Mouse (Mus musculus): Measurements from ENCODE around the gene Mafk. TPM values are rescaled to one million over a fixed set of nuclear protein-coding genes. Genes with fewer than 3 reads are reported as not detected.

Mafk gene
- polyA plus RNA-seq, 1 experiment from 2014 or later = 8.1 TPM

GRCm38 (mm10) chr5:139799041-139799440, 7.7 kb downstream of the Mafk start:
- DNase-seq (ENCODE audit: low spot score) = no peak
- Histone ChIP-seq H3K27me3 (ENCODE audit: low read depth, poor library complexity, severe bottlenecking) (no peaks in the 10 kb centered on the region), H3K4me3 (no peak overlapping the region), H3K27ac (no peak overlapping the region), H3K9me3 (replicated peaks) (no peaks in the 10 kb centered on the region), H3K4me1 (peaks cover 56% of the 10 kb centered on the region), H3K36me3 (peaks cover 24% of the 10 kb centered on the region)
- 89% methylated on average over 9 of the region's 9 CpGs for WGBS

GRCm38 (mm10) chr5:139799801-139800590, 8.7 kb downstream of the Mafk start:
- no peak for DNase-seq (ENCODE audit: low spot score)
- WGBS = 93% methylated on average over 33 of the region's 33 CpGs

GRCm38 (mm10) chr5:139801231-139801630, 9.9 kb downstream of the Mafk start:
- Histone ChIP-seq H3K27me3 (ENCODE audit: low read depth, poor library complexity, severe bottlenecking) (no peaks in the 10 kb centered on the region), H3K9me3 (replicated peaks) (no peaks in the 10 kb centered on the region), H3K27ac (no peak overlapping the region), H3K36me3 (peaks cover 24% of the 10 kb centered on the region), H3K4me1 (peaks cover 48% of the 10 kb centered on the region), H3K4me3 (no peak overlapping the region)
- 92% methylated on average over 8 of the region's 8 CpGs for WGBS
- DNase-seq (ENCODE audit: low spot score) = no peak

More at GRCm38 (mm10) chr5:139799801-139800590, 8.7 kb downstream of the Mafk start:
- Histone ChIP-seq H3K27ac (no peak overlapping the region), H3K9me3 (replicated peaks) (no peaks in the 10 kb centered on the region), H3K36me3 (peaks cover 24% of the 10 kb centered on the region), H3K27me3 (ENCODE audit: low read depth, poor library complexity, severe bottlenecking) (no peaks in the 10 kb centered on the region), H3K4me3 (no peak overlapping the region), H3K4me1 (peaks cover 57% of the 10 kb centered on the region)

GRCm38 (mm10) chr5:139801880-139802279, 10.6 kb downstream of the Mafk start:
- 92% methylated on average over 10 of the region's 10 CpGs for WGBS
- Histone ChIP-seq H3K4me1 (peaks cover 42% of the 10 kb centered on the region), H3K36me3 (peaks cover 24% of the 10 kb centered on the region), H3K27ac (no peak overlapping the region), H3K4me3 (no peak overlapping the region), H3K27me3 (ENCODE audit: low read depth, poor library complexity, severe bottlenecking) (no peaks in the 10 kb centered on the region), H3K9me3 (replicated peaks) (no peaks in the 10 kb centered on the region)
- no peak for DNase-seq (ENCODE audit: low spot score)

GRCm38 (mm10) chr5:139803165-139803564, 11.9 kb downstream of the Mafk start:
- Histone ChIP-seq H3K4me3 (no peak overlapping the region), H3K9me3 (replicated peaks) (no peaks in the 10 kb centered on the region), H3K27ac (peak overlapping the region; percentile 59; the same call in 1 of the 2 replicates), H3K36me3 (peaks cover 24% of the 10 kb centered on the region), H3K27me3 (ENCODE audit: low read depth, poor library complexity, severe bottlenecking) (no peaks in the 10 kb centered on the region), H3K4me1 (peaks cover 29% of the 10 kb centered on the region)
- DNase-seq (ENCODE audit: low spot score) = no peak
- WGBS = 76% methylated on average over 8 of the region's 8 CpGs

- WGBS = 12% methylated on average over 12 of the region's 12 CpGs
- DNase-seq (ENCODE audit: low spot score) = peak; percentile 72
- peak overlapping the region; percentile 18 for H3K4me3 ChIP-seq
- H3K27me3 ChIP-seq (ENCODE audit: low read depth, poor library complexity, severe bottlenecking) = no peaks in the 10 kb centered on the region
- H3K4me1 ChIP-seq = peaks cover 24% of the 10 kb centered on the region
- H3K36me3 ChIP-seq = peaks cover 24% of the 10 kb centered on the region
- no peaks in the 10 kb centered on the region for H3K9me3 ChIP-seq (replicated peaks)
- peak overlapping the region; percentile 59 for H3K27ac ChIP-seq
Observed at GRCm38 (mm10) chr5:139803601-139804102, 12.3 kb downstream of the Mafk start.

- Histone ChIP-seq H3K9me3 (replicated peaks) (no peaks in the 10 kb centered on the region), H3K36me3 (peaks cover 24% of the 10 kb centered on the region), H3K27ac (peak overlapping the region; percentile 59), H3K27me3 (ENCODE audit: low read depth, poor library complexity, severe bottlenecking) (no peaks in the 10 kb centered on the region), H3K4me3 (peak overlapping the region; percentile 18), H3K4me1 (peaks cover 24% of the 10 kb centered on the region)
- WGBS = 14% methylated on average over 6 of the region's 6 CpGs
- DNase-seq (ENCODE audit: low spot score) = no peak
Observed at GRCm38 (mm10) chr5:139804107-139804551, 12.8 kb downstream of the Mafk start.

GRCm38 (mm10) chr5:139804573-139805111, 13.3 kb downstream of the Mafk start:
- WGBS = 90% methylated on average over 11 of the region's 11 CpGs
- no peaks in the 10 kb centered on the region for H3K9me3 ChIP-seq (replicated peaks)
- peaks cover 24% of the 10 kb centered on the region for H3K4me1 ChIP-seq
- H3K27ac ChIP-seq = peak overlapping the region; percentile 59
- no peak overlapping the region for H3K4me3 ChIP-seq
- no peak for DNase-seq (ENCODE audit: low spot score)
- H3K36me3 ChIP-seq = peaks cover 18% of the 10 kb centered on the region
- H3K27me3 ChIP-seq (ENCODE audit: low read depth, poor library complexity, severe bottlenecking) = no peaks in the 10 kb centered on the region

- no peak overlapping the region for H3K4me3 ChIP-seq
- no peaks in the 10 kb centered on the region for H3K9me3 ChIP-seq (replicated peaks)
- H3K27me3 ChIP-seq (ENCODE audit: low read depth, poor library complexity, severe bottlenecking) = no peaks in the 10 kb centered on the region
- H3K27ac ChIP-seq = peak overlapping the region; percentile 59; the same call in 1 of the 2 replicates
- whole genome bisulfite sequencing = 88% methylated on average over 8 of the region's 8 CpGs
- H3K4me1 ChIP-seq = peaks cover 24% of the 10 kb centered on the region
- H3K36me3 ChIP-seq = peaks cover 6% of the 10 kb centered on the region; the same call in 1 of the 2 replicates
- no peak for DNase-seq (ENCODE audit: low spot score)
Observed at GRCm38 (mm10) chr5:139805924-139806323, 14.6 kb downstream of the Mafk start.

GRCm38 (mm10) chr5:139809397-139809796, 18.1 kb downstream of the Mafk start:
- H3K4me1 ChIP-seq = peaks cover 12% of the 10 kb centered on the region
- no peak overlapping the region for H3K4me3 ChIP-seq
- no peaks in the 10 kb centered on the region for H3K9me3 ChIP-seq (replicated peaks)
- H3K27me3 ChIP-seq (ENCODE audit: low read depth, poor library complexity, severe bottlenecking) = peaks cover 31% of the 10 kb centered on the region
- H3K27ac ChIP-seq = no peak overlapping the region
- no peaks in the 10 kb centered on the region for H3K36me3 ChIP-seq
- 67% methylated on average over 4 of the region's 4 CpGs for WGBS
- no peak for DNase-seq (ENCODE audit: low spot score)

GRCm38 (mm10) chr5:139811677-139812397, 20.5 kb downstream of the Mafk start:
- WGBS = 80% methylated on average over 15 of the region's 15 CpGs
- no peak for DNase-seq (ENCODE audit: low spot score)
- Histone ChIP-seq H3K27ac (no peak overlapping the region), H3K27me3 (ENCODE audit: low read depth, poor library complexity, severe bottlenecking) (peaks cover 54% of the 10 kb centered on the region), H3K9me3 (replicated peaks) (no peaks in the 10 kb centered on the region), H3K4me3 (no peak overlapping the region), H3K4me1 (peaks cover 10% of the 10 kb centered on the region), H3K36me3 (no peaks in the 10 kb centered on the region)

GRCm38 (mm10) chr5:139812398-139813125, 21.2 kb downstream of the Mafk start:
- DNase-seq (ENCODE audit: low spot score) = no peak
- H3K27ac ChIP-seq = 0 out of 2 replicates have a peak overlapping the region, but pooled peaks have one; percentile 2
- peaks cover 54% of the 10 kb centered on the region for H3K27me3 ChIP-seq (ENCODE audit: low read depth, poor library complexity, severe bottlenecking)
- 65% methylated on average over 20 of the region's 20 CpGs for WGBS
- peaks cover 10% of the 10 kb centered on the region for H3K4me1 ChIP-seq
- H3K9me3 ChIP-seq (replicated peaks) = no peaks in the 10 kb centered on the region
- no peaks in the 10 kb centered on the region for H3K36me3 ChIP-seq
- H3K4me3 ChIP-seq = no peak overlapping the region

Data from limb, embryonic 10.5 days (tissue).